Mouse (Mus musculus) kidney, postnatal 0 days (tissue): ENCODE data around the gene Dglucy. TPM values are rescaled to one million over a fixed set of nuclear protein-coding genes. Genes with fewer than 3 reads are reported as not detected.

ENCODE experiments used
- ATAC-seq: fragments of 200-750 bp; cut with Nextera tagmentation; replicated peaks from 2 replicates; pipeline ENCODE4 v1.8.0; 2017; ENCODE audit warnings: low read depth, moderate number of reproducible peaks, moderate TSS enrichment, moderate library complexity; ENCODE audit not compliant: low FRiP score
- DNase-seq: peaks from one replicate; pipeline ENCODE4 v3.0.0-alpha.2; 2016; ENCODE audit warnings: low spot score
- H3K27ac ChIP-seq: fragments of 300-500 bp; sonication (generic); 2 replicates; pipeline ENCODE4 v1.5.1; 2014; ENCODE audit warnings: mild to moderate bottlenecking
- H3K27me3 ChIP-seq: fragments of 300-500 bp; sonication (generic); 2 replicates; pipeline ENCODE4 v1.6.1; 2014; ENCODE audit warnings: low read length, mixed read lengths; ENCODE audit not compliant: insufficient read depth
- H3K36me3 ChIP-seq: fragments of 300-500 bp; sonication (generic); 2 replicates; pipeline ENCODE4 v1.6.1; 2014; ENCODE audit warnings: low read length, mixed read lengths; ENCODE audit not compliant: insufficient read depth
- H3K4me1 ChIP-seq: fragments of 300-500 bp; sonication (generic); replicated peaks from 2 replicates; pipeline ENCODE4 v1.6.1; 2014; ENCODE audit warnings: antibody characterized with exemption, low read length, mixed read lengths; ENCODE audit not compliant: insufficient read depth
- H3K4me2 ChIP-seq: fragments of 300-500 bp; sonication (generic); 2 replicates; pipeline ENCODE4 v1.6.1; 2014; ENCODE audit warnings: mild to moderate bottlenecking, low read length, moderate library complexity, mixed read lengths
- H3K4me3 ChIP-seq: fragments of 300-500 bp; sonication (generic); replicated peaks from 2 replicates; pipeline ENCODE4 v1.5.1; 2014; ENCODE audit warnings: low read depth, low read length
- H3K9ac ChIP-seq: fragments of 300-500 bp; sonication (generic); 2 replicates; pipeline ENCODE4 v1.6.1; 2014; ENCODE audit warnings: low read depth, low read length
- H3K9me3 ChIP-seq: fragments of 300-500 bp; sonication (generic); replicated peaks from 2 replicates; pipeline ENCODE4 v1.6.1; 2016; ENCODE audit warnings: low read length, inconsistent platforms, mixed read lengths
- CTCF ChIP-seq: IDR thresholded peaks from 2 replicates; pipeline ENCODE4 v1.5.1; 2016; ENCODE audit warnings: antibody characterized with exemption, low read depth, mild to moderate bottlenecking, moderate library complexity
- WGBS: fragments of 180-500 bp; shearing (Covaris S2); extraction: QIAGEN DNeasy Blood & Tissue Kit; methylation state at CpG from one replicate; pipeline ENCODE4 v1.1.7; 2014; 5-methylcytosine and 5-hydroxymethylcytosine counted together
- polyA plus RNA-seq: library from polyadenylated mRNA; unstranded; fragments of >200 nt; fragmentation: Nextera tagmentation; extraction: Ambion mirVana; gene quantifications from 2 replicates; pipeline ENCODE4 v1.2.1, GENCODE M21; 2015

Dglucy gene
- polyA plus RNA-seq, 1 experiment from 2014 or later = 5.0 TPM

DNA sequence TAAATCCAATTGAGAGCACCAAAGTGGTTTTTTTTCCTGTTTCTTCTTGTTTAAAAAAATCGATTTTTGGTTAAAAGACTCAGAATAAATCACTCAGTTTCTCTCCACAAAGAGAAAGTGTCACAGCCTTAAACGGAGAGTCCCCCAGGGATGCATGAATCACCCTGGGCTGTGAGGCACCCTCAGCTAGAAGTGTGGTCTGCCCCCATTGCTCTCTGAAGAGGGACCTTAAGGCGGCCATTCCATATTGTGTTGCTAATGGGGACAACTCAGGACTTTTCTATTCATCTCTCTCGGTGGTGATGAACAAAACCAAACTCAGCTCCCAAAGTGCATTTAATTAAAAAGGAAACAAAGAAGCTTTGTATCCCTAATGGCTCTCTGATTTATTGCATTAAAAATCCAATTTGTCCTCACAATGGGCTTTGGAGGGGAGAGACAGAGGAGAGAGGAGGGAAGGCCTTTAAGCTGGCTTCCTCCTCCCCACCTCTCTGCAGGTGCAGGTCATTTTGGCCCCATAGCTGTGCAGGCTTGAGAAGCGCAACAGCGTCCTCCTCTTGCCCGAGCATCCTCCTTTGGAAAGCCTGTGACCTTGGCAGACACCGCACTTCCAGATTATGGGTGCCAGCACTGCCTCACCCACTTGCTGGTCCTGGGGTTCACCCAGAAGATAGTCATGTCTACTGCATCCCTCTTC is 52.9 kb downstream of the Dglucy start:
- H3K4me3 ChIP-seq = no peak overlapping the region
- no peaks in the 10 kb centered on the region for H3K36me3 ChIP-seq
- H3K27ac ChIP-seq = no peak overlapping the region
- H3K9ac ChIP-seq = no peak overlapping the region
- no peaks in the 10 kb centered on the region for H3K4me1 ChIP-seq
- H3K9me3 ChIP-seq = no peaks in the 10 kb centered on the region
- ATAC-seq (no peak), DNase-seq (no peak)
- WGBS = 57% methylated on average over 8 of the region's 8 CpGs
- no peak for TF ChIP-seq CTCF
- H3K27me3 ChIP-seq = no peaks in the 10 kb centered on the region
- no peak overlapping the region for H3K4me2 ChIP-seq

DNA sequence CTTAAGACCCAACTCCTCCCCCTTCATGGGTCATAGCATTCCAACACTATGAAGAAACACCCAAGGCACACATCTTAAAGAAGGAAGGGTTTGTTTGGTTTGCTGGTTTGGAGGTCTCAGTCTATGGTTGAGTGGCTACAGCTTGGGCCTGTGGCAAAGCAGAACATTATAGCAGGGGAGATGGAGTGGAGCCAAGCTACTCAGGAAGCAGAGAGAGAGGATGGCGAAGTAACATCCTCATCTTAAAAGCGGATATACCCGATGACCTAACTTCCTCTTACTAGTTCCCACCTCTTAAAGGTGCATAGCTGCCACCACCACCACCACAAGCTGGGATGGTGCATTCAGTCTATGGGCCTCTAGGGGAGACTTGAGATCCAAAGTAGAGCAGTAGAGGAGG is 58.4 kb downstream of the Dglucy start:
- Histone ChIP-seq H3K4me3 (no peak overlapping the region), H3K4me2 (no peak overlapping the region), H3K27ac (no peak overlapping the region), H3K4me1 (no peaks in the 10 kb centered on the region), H3K9ac (no peak overlapping the region), H3K9me3 (no peaks in the 10 kb centered on the region), H3K36me3 (no peaks in the 10 kb centered on the region), H3K27me3 (no peaks in the 10 kb centered on the region)
- no peak for ATAC-seq
- TF ChIP-seq CTCF = no peak
- WGBS = 72% methylated on average over 3 of the region's 3 CpGs
- DNase-seq = no peak

DNA sequence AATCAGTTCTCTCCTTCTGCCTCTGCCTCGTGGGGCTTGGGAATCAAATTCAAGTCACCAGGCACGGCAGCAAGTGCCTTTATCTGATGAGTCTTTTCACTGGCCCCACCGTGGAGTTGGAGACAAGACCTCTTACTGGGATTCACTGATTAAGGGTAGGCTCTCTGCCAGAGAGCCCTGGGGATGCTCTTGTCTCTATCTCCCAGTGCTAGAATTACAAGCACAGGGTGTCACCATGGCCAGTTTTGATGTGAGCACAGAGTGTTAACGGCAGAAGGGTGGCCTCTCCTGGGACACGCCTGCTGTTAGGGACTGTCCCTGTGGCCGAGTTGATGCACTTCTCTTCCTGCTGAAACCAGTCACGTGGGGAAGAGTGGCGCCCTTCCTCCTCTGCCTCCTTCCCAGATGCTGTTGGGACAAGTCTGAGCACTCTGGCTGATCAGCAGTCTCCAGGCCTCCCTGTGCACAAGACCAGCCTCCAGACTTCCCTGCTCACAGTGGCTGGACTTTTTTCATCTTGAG is 60.3 kb downstream of the Dglucy start:
- H3K36me3 ChIP-seq = no peaks in the 10 kb centered on the region
- no peak overlapping the region for H3K9ac ChIP-seq
- H3K4me2 ChIP-seq = no peak overlapping the region
- ATAC-seq = no peak
- H3K4me3 ChIP-seq = no peak overlapping the region
- H3K27me3 ChIP-seq = no peaks in the 10 kb centered on the region
- TF ChIP-seq CTCF = no peak
- H3K4me1 ChIP-seq = no peaks in the 10 kb centered on the region
- no peak overlapping the region for H3K27ac ChIP-seq
- 34% methylated on average over 8 of the region's 8 CpGs for WGBS
- DNase-seq = no peak
- H3K9me3 ChIP-seq = no peaks in the 10 kb centered on the region

DNA sequence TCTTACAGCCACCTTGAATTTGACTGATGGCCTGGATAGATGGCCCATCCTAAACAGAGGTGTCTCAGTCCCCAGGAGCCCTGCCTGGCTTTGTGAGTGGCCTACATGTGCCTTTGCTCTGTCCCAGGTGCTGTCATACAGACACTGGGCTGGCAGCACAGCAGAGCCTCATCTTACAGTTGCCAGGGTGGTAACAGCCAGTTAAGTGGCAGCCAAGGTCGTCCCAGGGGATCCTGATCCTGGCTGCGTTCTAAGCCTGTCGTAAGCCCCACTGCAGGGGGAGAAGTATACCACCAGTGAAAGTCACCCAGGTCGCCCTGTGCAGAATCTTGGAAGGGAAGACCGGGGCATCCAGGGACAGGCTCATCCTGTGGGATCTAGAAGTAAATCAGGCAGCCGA is 61.1 kb downstream of the Dglucy start:
- H3K9ac ChIP-seq = no peak overlapping the region
- no peak overlapping the region for H3K4me3 ChIP-seq
- no peak overlapping the region for H3K27ac ChIP-seq
- no peaks in the 10 kb centered on the region for H3K4me1 ChIP-seq
- DNase-seq = no peak
- ATAC-seq = no peak
- no peak overlapping the region for H3K4me2 ChIP-seq
- H3K36me3 ChIP-seq = no peaks in the 10 kb centered on the region
- no peak for TF ChIP-seq CTCF
- H3K9me3 ChIP-seq = no peaks in the 10 kb centered on the region
- WGBS = 79% methylated on average over 6 of the region's 6 CpGs
- no peaks in the 10 kb centered on the region for H3K27me3 ChIP-seq

DNA sequence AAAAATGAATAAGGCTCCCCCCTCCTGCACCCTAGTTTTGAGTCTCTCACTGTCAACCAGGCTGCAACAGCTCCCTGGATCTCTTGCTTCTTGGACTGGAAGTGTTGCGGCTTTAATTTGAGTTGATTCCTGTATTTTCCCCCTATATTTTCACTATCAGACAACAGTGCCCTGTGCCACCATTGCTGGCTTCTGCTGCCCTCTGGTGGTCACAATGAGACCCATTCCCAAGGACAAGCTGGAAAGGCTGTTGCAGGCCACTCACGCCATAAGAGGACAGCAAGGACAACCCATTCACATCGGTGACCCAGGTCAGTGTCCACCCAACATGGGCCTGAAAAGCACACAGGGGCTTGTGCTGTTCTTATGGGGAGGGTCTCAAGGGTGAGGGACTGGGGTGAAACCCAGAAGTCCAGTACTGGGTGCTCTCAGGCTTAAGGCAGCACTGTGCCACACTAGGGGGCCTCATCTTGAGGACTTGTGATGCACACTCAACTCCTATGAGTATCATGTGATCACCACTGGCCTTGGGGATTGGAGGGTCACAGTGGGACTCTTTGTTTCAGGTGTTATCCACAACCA is 62.4 kb downstream of the Dglucy start:
- Histone ChIP-seq H3K4me1 (no peaks in the 10 kb centered on the region), H3K9me3 (no peaks in the 10 kb centered on the region), H3K4me2 (no peak overlapping the region), H3K9ac (no peak overlapping the region), H3K4me3 (no peak overlapping the region), H3K27me3 (no peaks in the 10 kb centered on the region), H3K27ac (no peak overlapping the region), H3K36me3 (no peaks in the 10 kb centered on the region)
- ATAC-seq (peak; percentile 45), DNase-seq (peak; percentile 90)
- TF ChIP-seq CTCF = peak; percentile 99
- 14% methylated on average over 3 of the region's 3 CpGs for WGBS

DNA sequence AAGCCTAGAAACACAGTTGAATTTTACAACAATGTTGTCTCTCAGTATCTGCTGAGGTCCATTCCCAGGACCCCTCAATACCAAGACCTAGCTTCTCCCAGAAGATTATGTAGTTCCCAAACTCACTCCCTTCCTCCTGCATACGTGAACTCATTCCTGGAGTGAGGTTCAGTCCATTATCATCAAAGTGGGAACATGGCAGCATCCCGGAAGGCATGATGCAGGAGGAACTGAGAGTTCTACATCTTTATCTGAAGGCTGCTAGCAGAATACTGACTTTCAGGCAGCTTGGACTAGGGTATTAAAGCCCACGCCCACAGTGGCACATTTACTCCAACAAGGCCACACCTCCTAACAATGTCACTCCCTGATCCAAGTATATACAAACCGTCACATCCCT is 64.3 kb downstream of the Dglucy start:
- ATAC-seq = no peak
- no peaks in the 10 kb centered on the region for H3K27me3 ChIP-seq
- no peak overlapping the region for H3K4me2 ChIP-seq
- no peak overlapping the region for H3K9ac ChIP-seq
- no peaks in the 10 kb centered on the region for H3K9me3 ChIP-seq
- H3K4me3 ChIP-seq = no peak overlapping the region
- H3K4me1 ChIP-seq = no peaks in the 10 kb centered on the region
- WGBS = 88% methylated on average over 4 of the region's 4 CpGs
- H3K27ac ChIP-seq = no peak overlapping the region
- H3K36me3 ChIP-seq = no peaks in the 10 kb centered on the region
- no peak for DNase-seq
- no peak for TF ChIP-seq CTCF
